Mouse (Mus musculus) hindbrain, embryonic 11.5 days (tissue): ENCODE results near the gene Tube1. TPM values are rescaled to one million over a fixed set of nuclear protein-coding genes. Genes with fewer than 3 reads are reported as not detected.

Experiments used
- ATAC-seq: fragments of 200-750 bp; cut with Nextera tagmentation; 2 replicates; pipeline ENCODE4 v1.8.0; 2017; ENCODE audit warnings: mild to moderate bottlenecking, moderate TSS enrichment, moderate library complexity; ENCODE audit not compliant: low FRiP score
- DNase-seq: peaks from one replicate; pipeline ENCODE4 v3.0.0-alpha.2; 2015; ENCODE audit warnings: low spot score
- H3K27ac ChIP-seq: fragments of 300-500 bp; sonication (generic); 2 replicates; pipeline ENCODE4 v1.5.1; 2014; ENCODE audit warnings: mild to moderate bottlenecking, low read depth, low read length
- H3K27me3 ChIP-seq: fragments of 300-500 bp; sonication (generic); 2 replicates; pipeline ENCODE4 v1.6.1; 2014; ENCODE audit warnings: mild to moderate bottlenecking, low read length, moderate library complexity, mixed read lengths; ENCODE audit not compliant: control insufficient read depth, insufficient read depth
- H3K36me3 ChIP-seq: fragments of 300-500 bp; sonication (generic); 2 replicates; pipeline ENCODE4 v1.6.1; 2014; ENCODE audit warnings: mild to moderate bottlenecking, low read length, moderate library complexity, mixed read lengths; ENCODE audit not compliant: control insufficient read depth, insufficient read depth
- H3K4me1 ChIP-seq: fragments of 300-500 bp; sonication (generic); replicated peaks from 2 replicates; pipeline ENCODE4 v1.6.1; 2014; ENCODE audit warnings: low read length, mixed read lengths; ENCODE audit not compliant: control insufficient read depth, insufficient read depth
- H3K4me2 ChIP-seq: fragments of 300-500 bp; sonication (generic); replicated peaks from 2 replicates; pipeline ENCODE4 v1.6.1; 2014; ENCODE audit warnings: mild to moderate bottlenecking, low read depth, low read length
- H3K4me3 ChIP-seq: fragments of 300-500 bp; sonication (generic); 2 replicates; pipeline ENCODE4 v1.5.1; 2014; ENCODE audit warnings: low read depth, low read length
- H3K9ac ChIP-seq: fragments of 300-500 bp; sonication (generic); 2 replicates; pipeline ENCODE4 v1.6.1; 2014; ENCODE audit warnings: low read depth, low read length
- H3K9me3 ChIP-seq: fragments of 300-500 bp; sonication (generic); 2 replicates; pipeline ENCODE4 v1.6.1; 2016; ENCODE audit warnings: low read length; ENCODE audit not compliant: control insufficient read depth
- WGBS: fragments of 180-500 bp; shearing (Covaris S2); extraction: QIAGEN DNeasy Blood & Tissue Kit; methylation state at CpG from one replicate; pipeline ENCODE4 v1.1.7; 2014; 5-methylcytosine and 5-hydroxymethylcytosine counted together
- polyA plus RNA-seq: library from polyadenylated mRNA; unstranded; fragments of >200 nt; fragmentation: Nextera tagmentation; extraction: Ambion mirVana; gene quantifications from 2 replicates; pipeline ENCODE4 v1.2.1, GENCODE M21; 2014

The Tube1 gene
- 22.7 and 23.4 TPM in 2 replicates for polyA plus RNA-seq

DNA sequence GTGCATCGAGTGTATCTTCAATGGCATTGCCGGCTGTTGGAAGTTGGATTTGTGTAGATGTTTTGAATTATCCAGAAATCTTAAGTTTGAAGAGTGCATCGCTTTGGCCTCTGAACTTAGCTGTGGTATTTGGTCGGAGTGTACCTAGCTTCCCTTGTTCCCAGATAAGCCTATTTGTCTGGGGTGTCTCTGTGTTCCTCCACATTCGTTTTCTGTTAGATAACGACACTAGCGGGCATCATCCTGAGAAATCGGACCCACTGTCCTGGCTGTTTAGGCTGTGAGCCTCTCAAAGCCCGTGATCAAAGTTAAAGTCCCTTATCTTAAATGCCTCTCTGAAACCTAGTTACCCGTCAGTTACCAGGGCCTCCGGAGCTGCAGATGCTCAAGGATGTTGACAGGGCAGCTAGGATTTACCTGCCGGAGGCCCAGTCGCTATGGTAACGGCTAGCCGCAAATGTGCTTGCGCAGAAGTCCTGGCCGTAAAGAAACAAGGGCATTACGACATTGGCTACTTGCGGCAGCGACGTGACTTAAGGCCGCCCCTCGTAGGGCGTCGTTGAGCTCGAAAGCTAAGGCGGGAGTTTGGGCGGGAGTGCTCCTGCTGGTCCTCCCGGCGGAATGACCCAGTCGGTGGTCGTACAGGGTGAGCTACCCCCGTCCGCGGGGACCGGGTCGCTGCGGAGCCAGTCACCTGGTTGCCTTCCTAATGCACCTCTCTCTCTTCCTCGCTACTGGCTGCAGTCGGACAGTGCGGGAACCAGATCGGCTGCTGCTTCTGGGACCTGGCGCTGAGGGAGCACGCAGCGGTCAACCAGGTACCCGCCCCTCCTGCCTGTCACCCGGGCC, at the start of gene Tube1, which contains the start of gene Fam229b:
Gene Tube1, plus strand, starts transcription at position 515 of the 849 bp plus-strand sequence.
Gene Fam229b, minus strand, starts transcription at position 453 of the 849 bp plus-strand sequence.
- Histone ChIP-seq H3K27me3 (no peaks in the 10 kb centered on the region), H3K4me1 (no peaks in the 10 kb centered on the region), H3K4me2 (peak within 1 kb of the TSS; percentile 61), H3K27ac (no peak within 1 kb of the TSS), H3K9me3 (no peaks in the 10 kb centered on the region), H3K4me3 (peak within 1 kb of the TSS; percentile 52), H3K9ac (peak within 1 kb of the TSS; percentile 67), H3K36me3 (no peaks in the 10 kb centered on the region)
- WGBS: 5% methylated on average over 47 of the region's 47 CpGs
- ATAC-seq: peak; percentile 93
- peak; percentile 93 for DNase-seq

DNA sequence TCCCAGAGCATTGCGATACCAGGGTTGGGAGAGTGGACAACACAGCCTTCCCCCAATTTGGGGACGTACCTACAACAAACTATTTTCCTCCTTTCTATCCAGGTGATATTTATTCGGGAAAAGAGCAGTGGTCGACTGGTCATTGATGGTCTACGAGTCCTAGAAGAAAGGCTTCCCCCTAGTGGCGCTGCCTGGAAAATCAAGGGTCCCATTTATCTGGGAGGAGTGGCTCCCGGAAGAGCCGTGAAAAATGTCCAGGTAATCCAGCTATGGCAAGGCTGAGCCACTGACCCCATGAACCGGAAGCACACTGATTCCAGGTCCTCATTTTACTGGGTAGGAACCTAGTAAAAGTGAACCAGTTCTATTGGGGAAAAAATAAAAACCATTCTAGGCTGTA, 36.8 kb upstream of the Tube1 start:
- Histone ChIP-seq H3K27me3 (no peaks in the 10 kb centered on the region), H3K4me3 (no peak overlapping the region), H3K4me1 (no peaks in the 10 kb centered on the region), H3K4me2 (no peak overlapping the region), H3K9ac (no peak overlapping the region), H3K36me3 (no peaks in the 10 kb centered on the region), H3K27ac (no peak overlapping the region), H3K9me3 (no peaks in the 10 kb centered on the region)
- 88% methylated on average over 9 of the region's 9 CpGs for WGBS
- DNase-seq (peak; percentile 23), ATAC-seq (no peak)

DNA sequence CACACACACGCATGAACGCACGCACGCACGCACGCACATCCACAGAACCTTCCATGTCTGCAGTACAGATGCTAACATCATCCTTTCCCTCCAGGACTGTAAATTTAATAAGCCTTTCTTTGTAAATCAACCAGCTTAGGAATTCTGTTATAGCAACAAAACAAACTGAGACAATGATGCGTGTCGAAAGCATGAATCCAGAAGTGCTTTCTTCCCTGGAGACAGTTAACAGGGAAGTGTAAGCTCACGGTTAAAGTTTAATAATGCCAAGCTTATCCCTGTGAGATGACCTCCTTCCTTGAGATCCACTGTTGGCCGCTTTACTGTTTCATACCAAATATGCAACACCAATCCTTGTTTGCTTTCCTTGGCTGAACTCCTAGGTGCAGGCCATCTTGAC, 35.0 kb upstream of the Tube1 start:
- no peak for DNase-seq
- 97% methylated on average over 10 of the region's 10 CpGs for WGBS

DNA sequence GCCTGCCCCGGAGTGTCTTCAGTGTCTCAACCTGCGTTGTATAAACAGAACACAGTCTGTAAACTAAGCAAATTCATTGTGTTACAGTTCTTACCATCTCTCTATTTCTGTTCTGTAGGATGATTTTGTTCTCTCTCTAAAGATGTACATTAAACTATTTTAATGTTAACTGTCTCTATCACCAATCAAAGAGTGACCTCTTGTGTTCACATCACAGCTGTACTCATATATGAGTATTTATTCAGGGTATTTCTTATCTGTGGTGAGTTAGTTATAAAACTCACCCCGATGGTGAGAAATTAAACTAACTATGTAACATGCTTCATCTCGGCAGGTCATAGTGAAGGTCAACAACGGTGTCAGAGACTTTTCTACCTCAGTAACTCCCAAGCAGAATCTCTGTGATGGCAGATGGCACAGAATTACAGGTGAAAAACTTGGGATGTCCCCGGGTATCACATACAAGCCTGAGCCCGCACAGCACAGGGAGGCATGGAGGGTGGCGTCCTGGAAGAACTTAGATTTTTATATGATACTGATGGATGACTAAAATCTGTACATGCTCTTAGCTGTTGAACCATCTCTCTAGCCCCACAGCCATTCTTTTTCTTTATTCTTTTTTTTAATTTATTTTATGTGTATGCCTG, 28.9 kb upstream of the Tube1 start:
- Histone ChIP-seq H3K4me2 (no peak overlapping the region), H3K27ac (no peak overlapping the region), H3K4me1 (no peaks in the 10 kb centered on the region), H3K9ac (no peak overlapping the region), H3K4me3 (no peak overlapping the region), H3K9me3 (no peaks in the 10 kb centered on the region), H3K36me3 (no peaks in the 10 kb centered on the region), H3K27me3 (no peaks in the 10 kb centered on the region)
- ATAC-seq (no peak), DNase-seq (no peak)
- WGBS: 92% methylated on average over 8 of the region's 8 CpGs

More for the DNA sequence above, 35.0 kb upstream of the Tube1 start:
- no peak for ATAC-seq
- no peak overlapping the region for H3K4me3 ChIP-seq
- no peaks in the 10 kb centered on the region for H3K9me3 ChIP-seq
- H3K4me1 ChIP-seq: no peaks in the 10 kb centered on the region
- no peak overlapping the region for H3K4me2 ChIP-seq
- no peak overlapping the region for H3K27ac ChIP-seq
- H3K36me3 ChIP-seq: no peaks in the 10 kb centered on the region
- no peak overlapping the region for H3K9ac ChIP-seq
- no peaks in the 10 kb centered on the region for H3K27me3 ChIP-seq

DNA sequence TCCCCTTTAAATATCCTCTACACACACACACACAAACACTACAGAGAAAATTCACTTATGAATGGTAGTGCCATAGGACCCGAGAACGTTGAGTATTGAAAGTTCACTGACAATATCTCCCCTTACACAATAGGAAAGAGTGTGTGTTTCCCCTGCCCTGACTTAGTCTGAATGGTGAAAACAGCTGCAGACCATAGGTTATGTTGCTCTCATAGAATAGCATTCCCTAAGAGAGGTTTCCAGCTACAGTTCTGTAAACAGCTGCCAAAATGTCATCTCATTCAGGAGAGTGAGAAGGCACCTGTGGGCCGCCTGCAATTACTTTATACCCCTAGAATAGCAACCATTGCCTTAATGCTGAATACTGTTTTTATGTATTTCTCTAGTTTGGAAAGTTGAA, 27.4 kb upstream of the Tube1 start:
- Histone ChIP-seq H3K27me3 (no peaks in the 10 kb centered on the region), H3K4me3 (no peak overlapping the region), H3K36me3 (no peaks in the 10 kb centered on the region), H3K9ac (no peak overlapping the region), H3K4me2 (no peak overlapping the region), H3K27ac (no peak overlapping the region), H3K4me1 (no peaks in the 10 kb centered on the region), H3K9me3 (no peaks in the 10 kb centered on the region)
- WGBS: 70% methylated on average over 3 of the region's 3 CpGs
- ATAC-seq (no peak), DNase-seq (no peak)

DNA sequence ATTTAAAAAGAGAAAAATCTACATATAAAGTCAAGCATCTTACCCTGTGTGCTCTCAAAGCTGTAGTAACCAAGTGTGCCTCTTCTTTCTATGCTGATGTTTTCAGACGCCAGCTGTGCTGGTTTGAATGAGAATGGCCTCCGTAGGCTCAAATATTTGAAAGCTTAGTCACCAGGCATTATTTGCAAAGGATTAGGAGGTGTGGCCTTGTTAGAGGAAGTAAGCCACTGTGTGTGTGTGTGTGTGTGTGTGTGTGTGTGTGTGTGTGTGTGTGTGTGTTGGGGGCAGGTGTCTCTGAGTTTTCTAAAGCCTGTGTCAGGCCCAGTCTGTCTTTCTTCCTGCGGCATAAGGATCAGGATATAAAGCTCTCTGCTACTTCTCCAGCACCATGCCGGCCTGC, 26.8 kb upstream of the Tube1 start:
- 54% methylated on average over 4 of the region's 4 CpGs for WGBS
- H3K4me3 ChIP-seq: no peak overlapping the region
- H3K4me1 ChIP-seq: no peaks in the 10 kb centered on the region
- no peaks in the 10 kb centered on the region for H3K36me3 ChIP-seq
- no peaks in the 10 kb centered on the region for H3K27me3 ChIP-seq
- no peaks in the 10 kb centered on the region for H3K9me3 ChIP-seq
- no peak overlapping the region for H3K4me2 ChIP-seq
- H3K9ac ChIP-seq: no peak overlapping the region
- no peak overlapping the region for H3K27ac ChIP-seq
- ATAC-seq (no peak), DNase-seq (no peak)

DNA sequence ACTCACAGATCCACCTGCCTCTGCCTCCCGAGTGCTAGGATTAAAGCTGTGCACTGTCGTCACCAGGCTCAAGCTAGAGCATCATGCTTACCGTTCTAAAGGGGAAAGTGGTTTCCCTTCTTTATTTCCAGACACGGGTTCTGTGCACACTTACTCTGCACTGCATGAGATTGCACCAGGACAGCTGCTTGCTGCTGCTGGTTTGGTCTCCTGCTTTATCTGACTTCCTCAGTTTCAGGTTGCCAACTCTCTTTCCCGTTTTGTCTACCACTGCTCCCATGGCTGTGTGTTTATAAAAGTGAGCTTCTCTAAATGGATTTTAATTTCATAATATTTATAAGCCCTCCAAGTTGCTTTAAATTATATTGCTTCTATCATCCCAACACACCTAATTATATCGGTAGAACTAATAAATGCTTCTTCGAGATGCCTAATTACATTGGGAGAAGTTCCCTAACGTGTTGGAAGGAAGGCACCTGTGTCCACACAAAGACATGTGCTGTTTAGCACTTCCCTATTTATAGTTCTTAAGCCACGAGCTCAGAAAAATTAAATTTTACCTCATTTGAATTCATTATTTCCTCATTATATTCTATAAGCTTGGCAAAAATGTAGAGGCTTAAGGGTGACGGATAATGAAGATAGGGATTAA, 24.8 kb upstream of the Tube1 start:
- H3K36me3 ChIP-seq: no peaks in the 10 kb centered on the region
- 82% methylated on average over 10 of the region's 10 CpGs for WGBS
- ATAC-seq: no peak

DNA sequence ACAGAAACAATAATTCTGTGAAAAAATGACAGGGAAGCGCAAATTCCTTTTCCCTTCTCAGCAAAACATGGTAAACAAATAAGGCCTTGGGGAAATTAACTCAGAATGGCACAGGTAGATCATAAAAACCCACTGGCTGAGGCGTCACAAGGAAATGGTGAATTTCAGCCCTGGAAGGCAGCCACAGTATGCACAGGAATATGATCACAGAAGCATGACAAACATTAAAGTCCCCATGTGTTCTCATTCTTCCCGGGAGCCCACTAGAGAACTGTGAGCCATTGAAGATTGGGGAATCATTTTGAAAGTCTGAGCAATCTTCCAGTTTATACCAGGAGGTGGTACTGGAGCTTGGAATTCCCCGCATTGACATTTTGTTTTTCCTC, 24.3 kb upstream of the Tube1 start:
- Histone ChIP-seq H3K36me3 (no peaks in the 10 kb centered on the region), H3K9ac (no peak overlapping the region), H3K9me3 (no peaks in the 10 kb centered on the region), H3K4me2 (no peak overlapping the region), H3K27ac (no peak overlapping the region), H3K27me3 (no peaks in the 10 kb centered on the region), H3K4me3 (no peak overlapping the region), H3K4me1 (no peaks in the 10 kb centered on the region)
- no peak for ATAC-seq
- WGBS: 73% methylated on average over 4 of the region's 4 CpGs
- no peak for DNase-seq

More for the DNA sequence above, 24.8 kb upstream of the Tube1 start:
- H3K9me3 ChIP-seq: no peaks in the 10 kb centered on the region
- no peak overlapping the region for H3K4me2 ChIP-seq
- no peaks in the 10 kb centered on the region for H3K4me1 ChIP-seq
- no peak overlapping the region for H3K9ac ChIP-seq
- DNase-seq: no peak
- H3K27me3 ChIP-seq: no peaks in the 10 kb centered on the region
- no peak overlapping the region for H3K4me3 ChIP-seq
- H3K27ac ChIP-seq: no peak overlapping the region
